Comparison of ENCODE assay signal across 9 mouse cellular contexts in genomic region chr12:102521777-102522319, GRCm38 (mm10). TPM values are rescaled to one million over a fixed set of nuclear protein-coding genes. Genes with fewer than 3 reads are reported as not detected.
DNase-seq lines count a peak whose midpoint lies in the region; ATAC-seq lines count a peak whose summit lies in the region.
"Had no signal": no experiment of that assay in that cellular context is flagged by ENCODE, and none has a peak within 500 bp of the region (broad histone marks: within the 10 kb centered on the region; RNA-seq: fewer than 3 reads in every experiment).

No protein-coding gene starts in this region.

- H3K4me2 ChIP-seq in forebrain, embryonic 13.5 days, result no peak overlapping the region
- no peak overlapping the region for H3K4me2 ChIP-seq in forebrain, embryonic 11.5 days (ENCODE audit: low read depth, low read length, severe bottlenecking)
- H3K4me2 ChIP-seq in midbrain, embryonic 14.5 days (ENCODE audit: low read length), result no peak overlapping the region
- no peak overlapping the region for H3K4me2 ChIP-seq in stomach, embryonic 14.5 days (replicated peaks; ENCODE audit: low read depth, low read length)

- no peak for DNase-seq in forebrain, embryonic 11.5 days (ENCODE audit: low spot score)
- DNase-seq in midbrain, embryonic 14.5 days, result peak; percentile 55
- DNase-seq in midbrain, embryonic 10.5 days (ENCODE audit: low spot score), result no peak
- DNase-seq in kidney, adult 8-10 months, result peak; percentile 17 to 19
- no peak for DNase-seq in embryo, embryonic 10.5 days (ENCODE audit: low spot score)

- WGBS in forebrain, embryonic 13.5 days, result 27% methylated on average over 13 of the region's 13 CpGs
- WGBS in forebrain, embryonic 11.5 days, result 41% methylated on average over 13 of the region's 13 CpGs
- 41% methylated on average over 13 of the region's 13 CpGs for WGBS in midbrain, embryonic 14.5 days
- 61% methylated on average over 13 of the region's 13 CpGs for WGBS in midbrain, embryonic 10.5 days
- WGBS in stomach, embryonic 14.5 days, result 12% methylated on average over 13 of the region's 13 CpGs

- H3K9me3 ChIP-seq in forebrain, embryonic 13.5 days (replicated peaks), result no peaks in the 10 kb centered on the region
- H3K9me3 ChIP-seq in forebrain, embryonic 11.5 days (ENCODE audit: control insufficient read depth, low read length), result no peaks in the 10 kb centered on the region
- H3K9me3 ChIP-seq in midbrain, embryonic 14.5 days (ENCODE audit: control insufficient read depth, low read length), result no peaks in the 10 kb centered on the region
- H3K9me3 ChIP-seq in midbrain, embryonic 10.5 days (replicated peaks), result no peaks in the 10 kb centered on the region
- H3K9me3 ChIP-seq in stomach, embryonic 14.5 days (ENCODE audit: control insufficient read depth, low read depth, low read length), result no peaks in the 10 kb centered on the region

- peaks cover 10% of the 10 kb centered on the region for H3K4me1 ChIP-seq in forebrain, embryonic 13.5 days
- no peaks in the 10 kb centered on the region for H3K4me1 ChIP-seq in forebrain, embryonic 11.5 days (replicated peaks; ENCODE audit: control insufficient read depth, insufficient read depth, low read length)
- H3K4me1 ChIP-seq in midbrain, embryonic 14.5 days (ENCODE audit: control insufficient read depth, insufficient read depth, low read length), result no peaks in the 10 kb centered on the region
- H3K4me1 ChIP-seq in midbrain, embryonic 10.5 days, result peaks cover 6% of the 10 kb centered on the region
- peaks cover 13% of the 10 kb centered on the region; the same call in 1 of the 2 replicates for H3K4me1 ChIP-seq in stomach, embryonic 14.5 days (ENCODE audit: control insufficient read depth, insufficient read depth, low read length)

- no peak overlapping the region for H3K27ac ChIP-seq in forebrain, embryonic 13.5 days
- H3K27ac ChIP-seq in forebrain, embryonic 11.5 days (ENCODE audit: low read depth, low read length), result no peak overlapping the region
- no peak overlapping the region for H3K27ac ChIP-seq in midbrain, embryonic 14.5 days (replicated peaks; ENCODE audit: low read depth, low read length)
- no peak overlapping the region for H3K27ac ChIP-seq in midbrain, embryonic 10.5 days (replicated peaks)
- peak overlapping the region; percentile 63; the same call in 1 of the 2 replicates for H3K27ac ChIP-seq in stomach, embryonic 14.5 days (ENCODE audit: low read length)

- H3K36me3 ChIP-seq in forebrain, embryonic 13.5 days (ENCODE audit: poor library complexity, severe bottlenecking), result no peaks in the 10 kb centered on the region
- no peaks in the 10 kb centered on the region for H3K36me3 ChIP-seq in forebrain, embryonic 11.5 days (ENCODE audit: control insufficient read depth, insufficient read depth, low read length)
- H3K36me3 ChIP-seq in midbrain, embryonic 14.5 days (ENCODE audit: control insufficient read depth, insufficient read depth, low read length), result no peaks in the 10 kb centered on the region
- H3K36me3 ChIP-seq in midbrain, embryonic 10.5 days, result no peaks in the 10 kb centered on the region
- no peaks in the 10 kb centered on the region for H3K36me3 ChIP-seq in stomach, embryonic 14.5 days (ENCODE audit: control insufficient read depth, insufficient read depth, low read length)

- H3K9ac ChIP-seq in forebrain, embryonic 13.5 days, result no peak overlapping the region
- no peak overlapping the region for H3K9ac ChIP-seq in forebrain, embryonic 11.5 days (ENCODE audit: low read length)
- H3K9ac ChIP-seq in midbrain, embryonic 14.5 days (replicated peaks; ENCODE audit: low read length), result no peak overlapping the region
- H3K9ac ChIP-seq in stomach, embryonic 14.5 days (replicated peaks; ENCODE audit: low read depth, low read length), result no peak overlapping the region

- H3K4me3 ChIP-seq in forebrain, embryonic 13.5 days, result no peak overlapping the region
- H3K4me3 ChIP-seq in forebrain, embryonic 11.5 days (ENCODE audit: low read depth, low read length), result no peak overlapping the region
- H3K4me3 ChIP-seq in midbrain, embryonic 14.5 days (replicated peaks; ENCODE audit: low read depth, low read length), result no peak overlapping the region
- no peak overlapping the region for H3K4me3 ChIP-seq in midbrain, embryonic 10.5 days
- no peak overlapping the region for H3K4me3 ChIP-seq in stomach, embryonic 14.5 days (ENCODE audit: low read depth, low read length)

- H3K27me3 ChIP-seq in forebrain, embryonic 13.5 days, result no peaks in the 10 kb centered on the region
- H3K27me3 ChIP-seq in forebrain, embryonic 11.5 days (ENCODE audit: control insufficient read depth, insufficient read depth, low read length), result no peaks in the 10 kb centered on the region
- H3K27me3 ChIP-seq in midbrain, embryonic 14.5 days (ENCODE audit: control insufficient read depth, insufficient read depth, low read length), result no peaks in the 10 kb centered on the region
- H3K27me3 ChIP-seq in midbrain, embryonic 10.5 days (ENCODE audit: low read depth, poor library complexity, severe bottlenecking), result no peaks in the 10 kb centered on the region
- no peaks in the 10 kb centered on the region for H3K27me3 ChIP-seq in stomach, embryonic 14.5 days (ENCODE audit: control insufficient read depth, insufficient read depth, low read length)

- peak; percentile 61; the same call in 1 of the 2 replicates for ATAC-seq in forebrain, embryonic 13.5 days
- no peak for ATAC-seq in forebrain, embryonic 11.5 days (replicated peaks; ENCODE audit: low FRiP score)
- no peak for ATAC-seq in midbrain, embryonic 14.5 days (ENCODE audit: low FRiP score, low TSS enrichment)
- peak; percentile 78 for ATAC-seq in stomach, embryonic 14.5 days (ENCODE audit: insufficient number of reproducible peaks, insufficient read depth, low FRiP score, low read depth)
- ATAC-seq in erythroblast, adult 5-6 weeks (replicated peaks; ENCODE audit: low FRiP score, poor library complexity, severe bottlenecking), result no peak

RNA-seq across cellular contexts. Expression of gene Chga, which starts 32.9 kb away (rescaled TPM):
- polyA plus RNA-seq in forebrain, embryonic 13.5 days (2015; fragmentation: Nextera tagmentation; extraction: Ambion mirVana), result 59.6 and 60.0 TPM in 2 replicates
- polyA plus RNA-seq in forebrain, embryonic 11.5 days (2014; fragmentation: Nextera tagmentation; extraction: Ambion mirVana), result 16.7 and 18.1 TPM in 2 replicates
- 92.7 and 116 TPM in 2 replicates for polyA plus RNA-seq in midbrain, embryonic 14.5 days (2014; fragmentation: Nextera tagmentation; extraction: Ambion mirVana)
- polyA plus RNA-seq in midbrain, embryonic 10.5 days (2016; fragmentation: Nextera tagmentation; extraction: Ambion mirVana), result 14.5 and 23.7 TPM in 2 replicates
- 5.2 and 5.8 TPM in 2 replicates for polyA plus RNA-seq in stomach, embryonic 14.5 days (2014; fragmentation: Nextera tagmentation; extraction: Ambion mirVana)
- total RNA-seq in erythroblast, adult 5-6 weeks (2015; ENCODE audit: low replicate concordance), result not detected in 2 replicates
- total RNA-seq in erythroblast, adult 5-6 weeks (2017; ENCODE audit: low replicate concordance), result not detected in 2 replicates
- total RNA-seq: granulocyte monocyte progenitor cell, adult 5-6 weeks had no signal

RNA-seq across cellular contexts. Expression of gene Golga5, which starts 52.9 kb away (rescaled TPM):
- polyA plus RNA-seq in forebrain, embryonic 13.5 days (2015; fragmentation: Nextera tagmentation; extraction: Ambion mirVana), result 29.2 and 30.5 TPM in 2 replicates
- 32.5 and 34.0 TPM in 2 replicates for polyA plus RNA-seq in forebrain, embryonic 11.5 days (2014; fragmentation: Nextera tagmentation; extraction: Ambion mirVana)
- 21.6 and 32.4 TPM in 2 replicates for polyA plus RNA-seq in midbrain, embryonic 14.5 days (2014; fragmentation: Nextera tagmentation; extraction: Ambion mirVana)
- 24.6 and 30.3 TPM in 2 replicates for polyA plus RNA-seq in midbrain, embryonic 10.5 days (2016; fragmentation: Nextera tagmentation; extraction: Ambion mirVana)
- polyA plus RNA-seq in stomach, embryonic 14.5 days (2014; fragmentation: Nextera tagmentation; extraction: Ambion mirVana), result 35.1 and 38.8 TPM in 2 replicates
- total RNA-seq in erythroblast, adult 5-6 weeks (2015; ENCODE audit: low replicate concordance), result 13.2 and 15.0 TPM in 2 replicates
- 15.6 and 29.0 TPM in 2 replicates for total RNA-seq in erythroblast, adult 5-6 weeks (2017; ENCODE audit: low replicate concordance)

Comparison
In these comparisons a context has a peak if more than half of its experiments do, and no peak if none do; other contexts are left out.
1. ATAC-seq: peak in forebrain, embryonic 13.5 days (single experiment) and stomach, embryonic 14.5 days (single experiment); none in forebrain, embryonic 11.5 days (single experiment), midbrain, embryonic 14.5 days (single experiment) and erythroblast, adult 5-6 weeks (single experiment).
2. DNase-seq: peak in midbrain, embryonic 14.5 days (single experiment) and kidney, adult 8-10 months (2 of 2); none in forebrain, embryonic 11.5 days (single experiment), midbrain, embryonic 10.5 days (single experiment) and embryo, embryonic 10.5 days (single experiment).